Mouse (Mus musculus): ENCODE measurements around the gene Mob3c. TPM values are rescaled to one million over a fixed set of nuclear protein-coding genes. Genes with fewer than 3 reads are reported as not detected.

Mob3c gene
- total RNA-seq, 2 experiments from 2014 or later: 2.3 to 4.0 TPM

DNA sequence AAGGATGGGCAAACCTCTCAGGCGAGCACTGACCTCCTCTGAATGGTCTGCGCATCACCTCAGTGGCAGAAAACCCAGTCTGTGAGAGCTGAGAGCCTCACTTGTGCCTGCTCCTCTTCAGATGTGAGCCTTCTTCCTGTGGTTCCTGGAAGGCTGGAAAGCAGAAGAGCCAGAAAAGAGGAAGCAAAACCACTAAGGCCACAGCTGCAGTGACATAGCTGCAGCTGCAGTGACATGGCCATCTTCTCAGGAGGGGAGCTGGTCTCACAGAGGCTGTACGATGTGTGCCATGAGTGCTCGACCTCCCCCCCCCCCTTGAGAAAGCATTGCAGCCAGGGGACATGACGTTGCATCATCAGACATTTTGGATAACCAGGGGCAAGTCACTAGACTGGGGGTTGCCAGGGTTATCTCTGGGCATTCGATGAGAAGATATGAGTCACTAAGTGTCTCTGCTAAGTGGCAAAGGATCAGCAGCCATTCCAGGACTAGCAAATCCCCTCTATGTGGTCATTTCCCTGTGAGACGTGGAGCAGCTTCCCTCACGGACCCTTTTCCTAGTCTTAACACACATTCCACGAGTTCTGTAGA is 29.5 kb downstream of the Mob3c start:
- Histone ChIP-seq H3K27ac (no peak overlapping the region), H3K4me3 (no peak overlapping the region)
- TF ChIP-seq CTCF (IDR thresholded peaks at IDR 0.05): no peak
- DNase-seq: no peak
- intact Hi-C loops (cut with DNase I): no loop called here

DNA sequence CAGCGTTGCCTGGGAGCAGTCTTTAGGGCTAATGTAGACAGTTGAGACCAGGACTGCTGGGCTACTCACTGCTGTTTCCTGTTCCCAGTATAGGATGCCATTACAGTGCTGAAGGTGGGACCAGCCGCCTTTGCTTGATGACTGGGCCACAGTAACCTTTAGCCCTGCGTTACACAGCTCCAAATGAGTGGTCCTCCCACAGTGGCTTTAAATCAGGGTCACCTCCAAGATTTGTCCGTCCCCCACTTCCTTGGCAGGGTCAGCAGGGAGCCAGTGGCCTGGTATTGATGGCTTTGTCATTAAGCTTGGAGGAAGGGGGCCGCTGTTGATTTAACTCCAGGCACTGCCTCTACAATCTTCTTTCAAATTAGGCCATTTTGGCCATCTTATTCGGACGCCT is 35.5 kb downstream of the Mob3c start:
- Histone ChIP-seq H3K27ac (no peak overlapping the region), H3K4me3 (no peak overlapping the region)
- TF ChIP-seq CTCF (IDR thresholded peaks at IDR 0.05): no peak
- intact Hi-C loops (cut with DNase I): no loop called here
- DNase-seq: no peak

DNA sequence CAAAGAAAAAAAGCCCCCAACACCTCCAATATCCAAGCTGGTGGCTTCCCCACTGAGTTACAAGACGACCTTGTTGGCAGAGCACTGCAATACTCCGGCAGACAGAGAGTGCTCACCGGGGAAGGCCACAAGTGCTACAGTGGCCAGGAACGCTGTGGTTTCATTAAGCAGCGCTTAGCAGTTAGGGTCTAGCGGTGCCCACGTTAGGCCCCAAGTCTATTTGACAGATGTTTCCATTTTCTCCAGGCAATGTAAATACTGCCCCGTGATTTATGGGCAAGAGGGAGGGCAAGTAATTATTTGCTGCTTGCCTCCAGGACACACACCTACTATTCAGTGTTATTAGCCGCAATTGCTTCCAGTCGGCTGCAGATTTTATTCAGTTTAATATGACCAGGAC is 36.0 kb downstream of the Mob3c start:
- H3K4me3 ChIP-seq: no peak overlapping the region

DNA sequence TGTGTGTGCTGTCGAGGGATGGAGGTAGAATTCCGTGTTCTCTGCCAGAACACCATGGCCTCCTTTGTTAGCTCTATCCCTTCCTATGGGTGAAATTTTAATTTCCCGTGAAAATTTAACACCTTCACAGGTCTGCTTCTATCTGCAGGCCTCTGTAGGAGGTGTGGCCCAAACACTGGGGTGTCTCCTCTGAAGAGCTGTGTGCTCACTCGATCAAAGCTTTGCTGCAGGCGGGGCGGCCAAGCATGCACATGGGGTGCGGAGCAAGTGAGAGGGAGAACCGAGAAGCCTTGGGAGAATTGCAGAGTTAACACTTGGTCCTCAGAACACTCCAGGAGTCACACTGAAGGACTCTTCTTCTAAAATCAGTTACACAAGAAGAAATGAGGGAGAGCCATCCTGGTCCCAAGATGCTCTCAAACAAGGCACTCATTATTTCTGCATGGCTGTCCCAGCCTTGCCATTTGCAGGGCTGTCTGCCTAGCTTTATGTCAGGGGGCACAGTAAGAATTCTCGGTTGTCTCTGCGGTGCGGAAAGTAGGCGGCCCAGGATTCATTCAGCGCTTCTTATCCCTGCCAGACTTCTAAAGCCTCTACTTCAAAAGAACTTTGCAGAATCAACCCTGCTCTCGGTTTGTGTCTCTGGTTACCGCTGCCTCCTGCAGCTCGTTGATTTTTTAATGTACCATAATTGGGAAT is 41.8 kb downstream of the Mob3c start:
- TF ChIP-seq CTCF (IDR thresholded peaks at IDR 0.05): no peak
- Histone ChIP-seq H3K4me3 (no peak overlapping the region), H3K27ac (no peak overlapping the region)
- DNase-seq: no peak
- intact Hi-C loops (cut with DNase I): no loop called here

More for the DNA sequence above, 36.0 kb downstream of the Mob3c start:
- H3K27ac ChIP-seq: no peak overlapping the region
- DNase-seq: no peak
- TF ChIP-seq CTCF (IDR thresholded peaks at IDR 0.05): no peak
- intact Hi-C loops (cut with DNase I): no loop called here

DNA sequence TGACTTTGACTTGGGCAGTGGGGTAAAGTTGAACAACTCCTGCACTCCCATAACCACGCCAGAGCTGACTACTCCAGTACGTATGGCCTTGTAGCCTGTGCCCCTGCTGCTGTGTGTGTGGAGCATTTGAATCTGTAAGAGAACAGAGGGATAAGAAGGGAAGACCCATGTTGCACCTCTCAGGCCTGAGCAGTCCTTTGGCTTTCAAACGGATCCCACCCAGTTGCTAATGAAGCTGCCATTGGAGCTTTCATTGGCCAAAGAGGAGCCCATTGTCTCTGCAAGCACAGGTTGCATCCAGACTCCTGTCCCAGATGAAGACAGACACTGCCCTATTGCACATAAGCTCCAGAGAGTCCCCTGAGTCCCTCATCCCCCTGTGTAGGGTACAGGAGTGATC is 45.3 kb downstream of the Mob3c start:
- TF ChIP-seq CTCF (IDR thresholded peaks at IDR 0.05): no peak
- intact Hi-C loops (cut with DNase I): no loop called here
- Histone ChIP-seq H3K27ac (no peak overlapping the region), H3K4me3 (no peak overlapping the region)
- DNase-seq: no peak

DNA sequence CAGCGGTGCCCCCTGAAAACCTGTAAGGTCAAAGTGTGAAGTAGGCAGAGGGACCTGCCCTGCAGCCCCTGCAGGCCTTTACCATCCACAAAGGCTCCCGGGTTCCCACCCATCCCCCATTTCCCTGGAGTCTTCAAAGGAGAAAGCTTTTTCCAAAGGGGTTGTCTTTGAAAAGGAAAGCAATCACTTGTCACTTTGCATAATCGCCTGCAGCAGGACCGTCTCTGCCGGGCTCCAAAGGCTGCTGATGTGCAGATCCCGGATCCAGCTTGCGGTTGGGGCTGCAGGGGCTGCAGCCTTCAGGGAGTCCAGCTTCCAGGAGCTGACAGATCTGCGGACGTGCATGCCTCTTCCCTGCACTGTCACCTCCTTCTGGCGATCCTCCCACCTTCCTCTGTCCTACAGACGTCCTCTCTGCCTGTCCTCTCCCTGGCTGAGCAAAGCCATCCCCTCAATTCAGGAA is 50.4 kb downstream of the Mob3c start:
- DNase-seq: no peak
- TF ChIP-seq CTCF (IDR thresholded peaks at IDR 0.05): no peak
- intact Hi-C loops (cut with DNase I): no loop called here
- Histone ChIP-seq H3K27ac (no peak overlapping the region), H3K4me3 (no peak overlapping the region)

DNA sequence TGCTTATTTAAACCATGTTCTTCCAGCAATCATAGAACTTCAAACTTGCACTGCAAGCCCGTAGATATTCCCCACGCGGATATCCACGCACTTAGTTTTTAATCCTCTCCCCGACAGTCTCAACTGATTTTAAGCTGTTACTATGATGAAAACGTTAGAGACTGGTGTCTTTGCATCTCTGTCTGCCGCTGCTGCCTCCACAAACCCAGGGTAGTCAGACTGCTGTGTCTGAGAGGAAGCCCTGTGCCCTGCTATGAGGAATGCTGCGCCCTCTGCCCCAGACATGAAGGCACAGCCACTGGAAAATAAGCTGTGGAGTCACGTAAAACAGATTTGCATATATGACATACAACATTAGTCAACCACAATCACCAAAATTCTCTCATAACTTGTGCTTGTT is 50.9 kb downstream of the Mob3c start:
- intact Hi-C loops (cut with DNase I): no loop called here
- no peak for TF ChIP-seq CTCF (IDR thresholded peaks at IDR 0.05)
- DNase-seq: no peak
- Histone ChIP-seq H3K4me3 (no peak overlapping the region), H3K27ac (no peak overlapping the region)

DNA sequence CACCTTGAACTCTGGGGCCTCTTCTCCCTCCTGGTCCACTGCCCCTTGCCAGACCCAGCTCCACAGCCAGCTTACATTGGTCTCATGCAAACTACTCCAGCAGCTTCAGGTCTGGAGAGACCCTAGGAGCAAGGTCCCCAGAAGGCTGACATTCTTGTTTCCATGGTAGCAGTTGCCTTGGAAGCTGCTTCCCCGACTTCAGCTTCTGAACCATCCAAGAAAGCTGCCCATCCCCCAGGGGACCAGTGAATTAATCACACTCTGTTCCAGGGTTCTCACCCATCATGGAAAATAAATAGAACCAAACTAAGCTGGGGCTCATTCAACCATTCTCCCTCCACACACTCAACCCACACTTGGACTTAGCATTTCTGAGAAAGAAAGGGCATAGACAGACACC is 53.3 kb downstream of the Mob3c start:
- no peak overlapping the region for H3K4me3 ChIP-seq
- no peak for TF ChIP-seq CTCF (IDR thresholded peaks at IDR 0.05)
- H3K27ac ChIP-seq: no peak overlapping the region
- intact Hi-C loops (cut with DNase I): no loop called here
- no peak for DNase-seq

DNA sequence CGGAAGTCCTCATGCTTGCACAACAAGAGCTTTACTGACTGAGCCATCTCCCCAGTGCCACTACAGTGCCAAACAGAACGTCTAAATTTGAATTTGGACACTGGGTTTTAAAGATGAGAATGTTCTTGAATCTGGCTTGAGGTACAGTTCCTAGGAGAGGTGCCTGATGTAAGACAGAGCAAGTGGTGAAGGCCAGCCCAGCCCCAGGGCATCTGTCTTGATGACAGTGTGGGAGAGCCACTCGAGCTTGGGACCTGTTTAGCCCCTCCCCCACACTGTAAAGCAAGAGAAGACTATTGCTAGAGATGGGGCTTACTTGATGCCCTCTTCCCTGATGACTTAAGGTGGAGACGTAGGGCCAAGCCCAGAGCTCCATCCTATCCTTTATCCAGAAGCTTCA is 54.3 kb downstream of the Mob3c start:
- no peak for DNase-seq
- no peak for TF ChIP-seq CTCF (IDR thresholded peaks at IDR 0.05)
- H3K27ac ChIP-seq: no peak overlapping the region
- no peak overlapping the region for H3K4me3 ChIP-seq
- intact Hi-C loops (cut with DNase I): no loop called here

DNA sequence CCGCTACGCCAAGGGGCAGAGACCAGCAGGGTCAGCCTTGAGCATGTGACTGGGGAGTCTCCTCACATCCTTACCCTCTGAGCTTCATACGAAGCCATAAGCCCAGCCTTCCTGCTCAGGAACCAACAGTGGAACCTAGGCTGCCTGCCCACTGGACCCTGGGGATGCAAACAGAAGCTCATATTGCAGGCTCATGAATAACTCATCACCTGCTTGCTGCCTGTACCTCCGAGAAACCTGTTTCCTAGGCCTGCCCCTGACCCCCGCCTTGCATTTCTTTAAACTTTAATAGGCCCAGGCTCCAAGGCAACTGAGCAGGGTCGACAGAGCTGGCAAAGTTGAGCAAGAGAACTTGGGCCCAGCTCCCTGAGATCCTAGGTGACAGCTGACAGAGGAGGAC is 56.1 kb downstream of the Mob3c start, which contains the start of gene Kncn:
Gene Kncn (plus strand): TSS at position 379 of the 400 bp plus-strand sequence.
- DNase-seq: no peak
- H3K27ac ChIP-seq: no peak within 1 kb of the TSS
- intact Hi-C loops (cut with DNase I): no loop called here
- no peak for TF ChIP-seq CTCF (IDR thresholded peaks at IDR 0.05)
- H3K4me3 ChIP-seq: no peak within 1 kb of the TSS

Other genes with a start within 250 kb of the Mob3c start
- not detected for gene Cyp4a32, start 227.1 kb upstream of the Mob3c start, total RNA-seq (2021)
- gene Cyp4b1, start 180.4 kb upstream of the Mob3c start, total RNA-seq (2021): 1 to 10 TPM; 2.6 to 4.5 TPM
- 10 to 100 TPM; 35.7 to 49.5 TPM for gene Efcab14, start 90.3 kb upstream of the Mob3c start, total RNA-seq (2021)
- 1 to 10 TPM; 2.3 to 2.8 TPM for gene Tex38, start 47.1 kb upstream of the Mob3c start, total RNA-seq (2021)
- 10 to 100 TPM; 46.9 to 70.1 TPM for gene Atpaf1, start 43.3 kb upstream of the Mob3c start, total RNA-seq (2021)
- gene Mknk1, start 11.1 kb downstream of the Mob3c start, total RNA-seq (2021): 10 to 100 TPM; 24.4 to 28.0 TPM
- gene Kncn, start 56.3 kb downstream of the Mob3c start, total RNA-seq (2021): not detected
- gene 6430628N08Rik, start 62.6 kb downstream of the Mob3c start, total RNA-seq (2021): not detected
- not detected for gene Dmbx1, start 111.8 kb downstream of the Mob3c start, total RNA-seq (2021)
- gene Faah, start 189.8 kb downstream of the Mob3c start, total RNA-seq (2021): under 1 TPM; 0.20 to 0.22 TPM
- 10 to 100 TPM; 12.3 to 16.9 TPM for gene Nsun4, start 225.8 kb downstream of the Mob3c start, total RNA-seq (2021)
- gene Uqcrh, start 247.0 kb downstream of the Mob3c start, total RNA-seq (2021): 100 to 1,000 TPM; 765 to 991 TPM
- gene Lrrc41, start 247.2 kb downstream of the Mob3c start, total RNA-seq (2021): 10 to 100 TPM; 21.2 to 22.1 TPM

All from gastrocnemius, adult 2 months (tissue).